Mouse (Mus musculus) forebrain, postnatal 0 days (tissue): ENCODE data around the gene Leng1. TPM values are rescaled to one million over a fixed set of nuclear protein-coding genes. Genes with fewer than 3 reads are reported as not detected.

ENCODE experiments used
- ATAC-seq: fragments of 200-750 bp; cut with Nextera tagmentation; 2 replicates; pipeline ENCODE4 v1.8.0; 2017; ENCODE audit warnings: mild to moderate bottlenecking, moderate library complexity
- DNase-seq: peaks from one replicate; pipeline ENCODE4 v3.0.0-alpha.2; 2015
- H3K27ac ChIP-seq: fragments of 300-500 bp; sonication (generic); 2 replicates; pipeline ENCODE4 v1.5.1; 2014; ENCODE audit warnings: low read depth, mild to moderate bottlenecking, antibody characterized with exemption, low read length, moderate library complexity, mixed read lengths
- H3K27me3 ChIP-seq: fragments of 300-500 bp; sonication (generic); 2 replicates; pipeline ENCODE4 v1.6.1; 2014; ENCODE audit warnings: mild to moderate bottlenecking, low read length, mixed read lengths; ENCODE audit not compliant: insufficient read depth
- H3K36me3 ChIP-seq: fragments of 300-500 bp; sonication (generic); 2 replicates; pipeline ENCODE4 v1.6.1; 2014; ENCODE audit warnings: mild to moderate bottlenecking, moderate library complexity; ENCODE audit not compliant: insufficient read depth
- H3K4me1 ChIP-seq: fragments of 300-500 bp; sonication (generic); 2 replicates; pipeline ENCODE4 v1.6.1; 2014; ENCODE audit warnings: antibody characterized with exemption; ENCODE audit not compliant: insufficient read depth
- H3K4me2 ChIP-seq: fragments of 300-500 bp; sonication (generic); 2 replicates; pipeline ENCODE4 v1.6.1; 2014; ENCODE audit warnings: low read depth, mild to moderate bottlenecking, moderate library complexity
- H3K4me3 ChIP-seq: fragments of 300-500 bp; sonication (generic); 2 replicates; pipeline ENCODE4 v1.5.1; 2014; ENCODE audit warnings: low read depth, low read length, mixed read lengths
- H3K9ac ChIP-seq: fragments of 300-500 bp; sonication (generic); 2 replicates; pipeline ENCODE4 v1.6.1; 2014; ENCODE audit warnings: mild to moderate bottlenecking
- H3K9me3 ChIP-seq: fragments of 300-500 bp; sonication (generic); 2 replicates; pipeline ENCODE4 v1.6.1; 2016; ENCODE audit warnings: low read length
- CTCF ChIP-seq: sonication (generic); IDR thresholded peaks from 2 replicates; pipeline ENCODE4 v1.5.1; 2016; ENCODE audit warnings: antibody characterized with exemption, control low read depth, low read depth
- WGBS: fragments of 180-500 bp; shearing (Covaris S2); extraction: QIAGEN DNeasy Blood & Tissue Kit; methylation state at CpG from one replicate; pipeline ENCODE4 v1.1.7; 2014; 5-methylcytosine and 5-hydroxymethylcytosine counted together
- polyA plus RNA-seq: library from polyadenylated mRNA; unstranded; fragments of >200 nt; fragmentation: Nextera tagmentation; extraction: Ambion mirVana; gene quantifications from 2 replicates; pipeline ENCODE4 v1.2.1, GENCODE M21; 2015
- total RNA-seq: library from RNA; depleted of rRNA; stranded (reverse); fragments of >200 nt; gene quantifications from 2 replicates; pipeline ENCODE4 v1.2.3, GENCODE M21; 2014

The Leng1 gene
- total and polyA plus RNA-seq, 2 experiments from 2014 or later: 6.6 to 10.4 TPM

DNA sequence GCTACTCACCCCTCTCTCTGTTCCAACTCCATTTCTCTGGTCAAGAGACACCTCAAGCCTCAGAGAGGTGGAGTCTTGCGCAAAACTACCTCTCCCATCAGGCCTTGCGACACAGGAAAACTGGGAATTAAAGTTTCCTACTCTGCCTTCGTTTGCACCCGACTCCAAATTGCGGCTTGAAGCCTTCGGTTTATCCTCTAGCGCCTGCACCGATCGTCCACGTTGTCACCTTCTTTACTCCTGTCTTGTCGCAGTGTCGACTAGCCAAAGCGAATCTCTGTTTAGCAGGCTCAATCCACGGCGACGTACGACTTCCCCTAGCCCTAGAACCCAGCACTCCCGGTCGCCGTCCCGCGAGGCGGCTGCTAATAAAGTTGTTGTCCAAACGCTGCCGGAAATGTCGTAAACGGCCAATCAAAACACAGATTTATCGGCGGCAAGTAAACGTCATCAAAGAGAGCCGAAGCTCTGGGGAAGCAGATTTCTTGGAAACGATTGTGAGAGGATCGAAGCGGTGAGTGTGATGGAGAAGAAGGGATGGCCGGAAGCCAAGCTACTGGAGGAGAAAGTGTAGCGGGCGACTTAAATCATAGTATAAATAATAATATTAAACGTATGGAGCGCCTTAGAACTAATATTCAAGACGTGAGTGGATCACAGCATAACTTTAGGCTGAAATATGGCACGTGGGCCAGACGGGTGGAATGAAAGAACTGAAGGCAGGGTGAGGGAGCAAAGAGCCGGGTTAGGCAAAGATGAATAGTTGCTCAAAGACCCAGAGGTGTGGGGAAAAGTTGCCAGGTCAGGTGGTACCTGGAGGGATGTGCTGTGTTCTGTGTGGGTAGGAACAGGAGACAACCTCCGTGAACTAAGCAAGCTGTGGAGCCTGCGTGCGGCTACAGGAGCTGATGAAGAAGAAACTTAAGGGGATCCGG, 35.8 kb downstream of the Leng1 start, which contains the start of the genes Tfpt and Prpf31:
Gene Tfpt (minus strand): TSS at position 387 of the 935 bp plus-strand sequence.
Gene Prpf31 (plus strand): TSS at position 443 of the 935 bp plus-strand sequence.
- peak within 1 kb of the TSS; percentile 65 for H3K9ac ChIP-seq
- 1% methylated on average over 47 of the region's 47 CpGs for WGBS
- no peak for TF ChIP-seq CTCF
- H3K4me1 ChIP-seq: peaks cover 10% of the 10 kb centered on the region; the same call in 1 of the 2 replicates
- H3K36me3 ChIP-seq: peaks cover 22% of the 10 kb centered on the region
- H3K27ac ChIP-seq: peak within 1 kb of the TSS; percentile 86
- DNase-seq: peak; percentile 96
- H3K9me3 ChIP-seq: no peaks in the 10 kb centered on the region
- peak within 1 kb of the TSS; percentile 92 for H3K4me2 ChIP-seq
- no peaks in the 10 kb centered on the region for H3K27me3 ChIP-seq
- peak; percentile 93 for ATAC-seq
- peak within 1 kb of the TSS; percentile 65 for H3K4me3 ChIP-seq

DNA sequence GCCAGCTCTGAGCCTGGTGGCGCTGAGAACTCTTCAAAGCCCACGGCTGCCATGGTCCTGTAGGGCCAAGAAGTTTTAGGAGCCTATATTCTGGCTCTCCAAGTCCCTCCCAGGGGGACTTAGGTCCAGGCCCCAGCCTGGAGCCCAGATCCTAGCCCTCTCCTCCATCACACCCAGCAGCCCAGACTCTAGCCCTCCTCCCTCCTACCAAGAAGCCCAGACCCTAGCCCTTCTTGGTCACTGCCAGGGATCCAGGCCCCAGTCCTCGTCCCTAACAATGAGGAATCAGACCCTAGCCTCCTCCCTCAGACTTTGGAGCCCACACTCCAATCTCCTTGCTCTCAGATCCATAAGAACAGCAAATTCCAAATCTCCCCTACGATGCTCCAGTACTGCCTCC, 36.6 kb downstream of the Leng1 start:
- DNase-seq (no peak), ATAC-seq (0 out of 2 replicates have a peak, but pooled peaks have one; percentile 4)
- H3K9me3 ChIP-seq: no peaks in the 10 kb centered on the region
- no peaks in the 10 kb centered on the region for H3K27me3 ChIP-seq
- peak overlapping the region; percentile 65 for H3K4me3 ChIP-seq
- peaks cover 10% of the 10 kb centered on the region; the same call in 1 of the 2 replicates for H3K4me1 ChIP-seq
- peak overlapping the region; percentile 86 for H3K27ac ChIP-seq
- peak overlapping the region; percentile 92 for H3K4me2 ChIP-seq
- peaks cover 26% of the 10 kb centered on the region; the same call in 1 of the 2 replicates for H3K36me3 ChIP-seq
- peak overlapping the region; percentile 65 for H3K9ac ChIP-seq
- TF ChIP-seq CTCF: no peak
- 38% methylated on average over 4 of the region's 4 CpGs for WGBS

DNA sequence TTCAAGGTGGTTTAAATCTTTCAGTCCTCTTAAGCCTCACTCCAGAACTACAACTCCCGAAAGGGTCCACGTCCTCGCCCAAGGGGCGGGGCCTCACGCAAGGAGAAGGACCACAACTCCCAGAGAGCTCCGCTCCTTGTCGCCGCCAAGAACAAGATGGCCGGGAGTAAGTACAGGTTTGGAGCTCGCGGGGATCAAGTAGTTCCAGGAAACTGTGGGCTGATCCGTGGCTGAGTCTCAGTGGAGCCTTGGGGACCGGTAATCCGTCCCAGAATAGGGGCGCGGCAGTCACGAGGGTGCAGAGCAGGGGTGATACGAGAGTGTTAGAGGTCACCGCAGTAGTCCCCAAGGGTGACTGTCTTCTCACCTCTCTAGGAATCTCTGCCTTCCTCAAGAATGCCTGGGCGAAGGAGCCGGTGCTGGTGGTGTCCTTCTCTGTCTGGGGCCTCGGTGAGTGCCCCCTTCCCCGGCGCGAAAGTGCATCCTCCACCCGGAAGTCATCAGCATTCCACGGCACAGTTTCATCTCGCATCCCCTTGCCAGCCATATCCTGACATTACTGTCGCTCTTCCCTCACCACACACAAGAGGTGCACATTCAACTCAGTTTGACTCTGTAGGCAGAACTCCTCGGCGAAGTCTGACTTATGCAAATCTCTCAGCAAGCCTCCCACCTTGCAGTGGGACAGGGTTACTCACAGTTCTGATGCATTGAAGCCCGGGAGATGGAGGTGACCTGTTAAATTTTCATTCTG, 48.2 kb downstream of the Leng1 start, which contains the start of gene Ndufa3:
Gene Ndufa3 (plus strand): TSS at position 132 of the 754 bp plus-strand sequence.
- no peaks in the 10 kb centered on the region for H3K9me3 ChIP-seq
- peak; percentile 99 for ATAC-seq
- DNase-seq: peak; percentile 96
- peaks cover 27% of the 10 kb centered on the region for H3K36me3 ChIP-seq
- peak within 1 kb of the TSS; percentile 77 for H3K27ac ChIP-seq
- H3K4me2 ChIP-seq: peak within 1 kb of the TSS; percentile 79
- no peak for TF ChIP-seq CTCF
- H3K9ac ChIP-seq: peak within 1 kb of the TSS; percentile 87
- WGBS: 3% methylated on average over 32 of the region's 32 CpGs
- peak within 1 kb of the TSS; percentile 74 for H3K4me3 ChIP-seq
- H3K27me3 ChIP-seq: no peaks in the 10 kb centered on the region
- H3K4me1 ChIP-seq: peaks cover 4% of the 10 kb centered on the region; the same call in 1 of the 2 replicates

DNA sequence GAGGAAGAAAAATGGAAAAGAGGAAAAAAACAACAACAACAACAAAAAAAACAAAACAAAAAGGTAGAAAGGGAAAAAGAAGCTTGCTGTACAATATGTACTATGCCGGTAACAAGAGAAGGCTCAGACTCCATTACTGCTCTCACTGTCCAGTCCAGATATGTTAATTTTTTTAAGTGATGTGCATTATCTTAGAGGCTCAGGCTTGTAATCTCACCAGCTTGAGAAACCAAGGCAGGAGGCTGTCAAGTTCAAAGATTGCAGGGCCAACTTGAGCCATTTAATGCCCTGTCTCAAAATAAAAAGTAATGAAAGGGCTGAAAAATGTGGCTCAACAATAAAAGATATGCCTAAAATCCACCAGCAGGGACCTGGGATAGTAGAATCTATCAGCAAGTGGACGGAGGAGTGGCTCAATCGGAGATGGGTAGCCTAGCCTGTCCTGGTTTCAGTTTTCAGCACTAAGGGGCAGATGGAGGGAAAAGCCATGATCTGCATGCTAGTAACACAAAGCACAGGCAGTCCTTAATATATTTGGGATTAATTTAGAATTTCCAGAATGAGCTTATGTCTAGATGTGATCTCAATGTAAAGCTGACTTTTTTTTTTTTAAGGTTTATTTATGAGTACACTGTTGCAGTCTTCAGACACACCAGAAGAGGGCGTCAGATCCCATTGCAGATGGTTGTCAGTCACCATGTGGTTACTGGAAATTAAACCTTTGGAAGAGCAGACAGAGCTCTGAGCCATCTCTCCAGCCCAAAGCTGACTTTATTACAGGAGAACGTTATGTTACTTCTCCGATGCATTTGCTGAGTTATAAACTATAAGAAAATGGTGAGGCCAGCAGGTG, 49.0 kb downstream of the Leng1 start:
- Histone ChIP-seq H3K9me3 (no peaks in the 10 kb centered on the region), H3K36me3 (peaks cover 24% of the 10 kb centered on the region), H3K4me1 (peaks cover 4% of the 10 kb centered on the region; the same call in 1 of the 2 replicates), H3K4me3 (peak overlapping the region; percentile 74), H3K4me2 (peak overlapping the region; percentile 79; the same call in 1 of the 2 replicates), H3K27me3 (no peaks in the 10 kb centered on the region), H3K9ac (peak overlapping the region; percentile 87; the same call in 1 of the 2 replicates), H3K27ac (0 out of 2 replicates have a peak overlapping the region, but pooled peaks have one; percentile 77)
- ATAC-seq: peak; percentile 65
- TF ChIP-seq CTCF: peak; percentile 80
- WGBS: 40% methylated on average over 6 of the region's 6 CpGs
- no peak for DNase-seq

DNA sequence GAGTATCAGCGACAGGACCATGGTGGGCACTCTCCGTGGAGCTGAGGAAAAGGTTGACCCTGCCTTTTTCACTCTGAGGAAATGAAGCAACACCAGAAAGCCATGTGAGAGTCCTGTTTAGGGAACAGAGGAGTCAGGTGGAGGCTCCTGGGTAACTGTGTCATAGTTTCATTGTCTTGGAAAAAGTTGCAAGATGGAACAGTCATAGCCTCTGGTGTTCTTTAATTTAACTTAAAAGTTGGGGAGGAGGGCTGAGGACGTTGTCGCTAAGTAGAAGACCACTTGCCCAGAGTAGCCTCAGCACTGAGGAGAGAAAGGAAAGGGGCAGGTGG, 49.6 kb downstream of the Leng1 start, which contains the start of gene Oscar:
Gene Oscar (minus strand): TSS at position 101 of the 332 bp plus-strand sequence.
- peak within 1 kb of the TSS; percentile 87; the same call in 1 of the 2 replicates for H3K9ac ChIP-seq
- H3K36me3 ChIP-seq: peaks cover 18% of the 10 kb centered on the region
- no peak for TF ChIP-seq CTCF
- H3K27me3 ChIP-seq: no peaks in the 10 kb centered on the region
- 0 out of 2 replicates have a peak within 1 kb of the TSS, but pooled peaks have one; percentile 77 for H3K27ac ChIP-seq
- peaks cover 4% of the 10 kb centered on the region; the same call in 1 of the 2 replicates for H3K4me1 ChIP-seq
- 85% methylated on average over 4 of the region's 4 CpGs for WGBS
- peak within 1 kb of the TSS; percentile 74 for H3K4me3 ChIP-seq
- no peak for ATAC-seq
- no peaks in the 10 kb centered on the region for H3K9me3 ChIP-seq
- DNase-seq: no peak
- peak within 1 kb of the TSS; percentile 79; the same call in 1 of the 2 replicates for H3K4me2 ChIP-seq
